Mouse (Mus musculus) kidney, adult 2 months (tissue): ENCODE data around the gene Tigd4. TPM values are rescaled to one million over a fixed set of nuclear protein-coding genes. Genes with fewer than 3 reads are reported as not detected.

Source experiments
- DNase-seq: peaks from one replicate; pipeline ENCODE4 v3.0.0; 2021
- H3K27ac ChIP-seq: fragments of 200-500 bp; 2 replicates; pipeline ENCODE4 v1.5.1; 2012; ENCODE audit warnings: low read depth, low read length, control low read depth, inconsistent platforms; ENCODE audit not compliant: insufficient read depth
- H3K27me3 ChIP-seq: fragments of 200-500 bp; replicated peaks from 2 replicates; pipeline ENCODE4 v1.6.1; 2012; ENCODE audit warnings: mild to moderate bottlenecking, moderate library complexity, low read length, inconsistent platforms; ENCODE audit not compliant: control insufficient read depth, insufficient read depth
- H3K36me3 ChIP-seq: fragments of 200-500 bp; 2 replicates; pipeline ENCODE4 v1.6.1; 2012; ENCODE audit warnings: mild to moderate bottlenecking, moderate library complexity, low read length, inconsistent platforms; ENCODE audit not compliant: control insufficient read depth, insufficient read depth
- H3K4me1 ChIP-seq: fragments of 200-500 bp; 2 replicates; pipeline ENCODE4 v1.6.1; 2011; ENCODE audit warnings: low read length; ENCODE audit not compliant: control insufficient read depth, insufficient read depth
- H3K4me3 ChIP-seq: fragments of 200-500 bp; 2 replicates; pipeline ENCODE4 v1.5.1; 2011; ENCODE audit warnings: mild to moderate bottlenecking, low read depth, low read length, control low read depth; ENCODE audit not compliant: insufficient read depth
- CTCF ChIP-seq: fragments of 200-500 bp; conservative IDR thresholded peaks from 2 replicates; pipeline ENCODE4 v1.5.1; 2011; ENCODE audit warnings: low read depth, mild to moderate bottlenecking, control low read depth, low read length, moderate library complexity, mixed read lengths; ENCODE audit not compliant: insufficient read depth, insufficient read length
- POLR2A ChIP-seq: fragments of 200-500 bp; IDR thresholded peaks from one replicate; pipeline ENCODE4 v1.6.1; 2011; ENCODE audit warnings: low read depth, low read length, control low read depth
- WGBS: fragments of 180-500 bp; shearing (Covaris S2); methylation state at CpG from one replicate; pipeline ENCODE4 v1.1.7; 2018; 5-methylcytosine and 5-hydroxymethylcytosine counted together
- polyA plus RNA-seq: library from polyadenylated mRNA; depleted of rRNA; stranded (reverse); fragments of >200 nt; gene quantifications from 2 replicates; pipeline ENCODE4 v1.2.3, GENCODE M21; 2012

Gene Tigd4
- polyA plus RNA-seq, 1 experiment, result not detected

DNA sequence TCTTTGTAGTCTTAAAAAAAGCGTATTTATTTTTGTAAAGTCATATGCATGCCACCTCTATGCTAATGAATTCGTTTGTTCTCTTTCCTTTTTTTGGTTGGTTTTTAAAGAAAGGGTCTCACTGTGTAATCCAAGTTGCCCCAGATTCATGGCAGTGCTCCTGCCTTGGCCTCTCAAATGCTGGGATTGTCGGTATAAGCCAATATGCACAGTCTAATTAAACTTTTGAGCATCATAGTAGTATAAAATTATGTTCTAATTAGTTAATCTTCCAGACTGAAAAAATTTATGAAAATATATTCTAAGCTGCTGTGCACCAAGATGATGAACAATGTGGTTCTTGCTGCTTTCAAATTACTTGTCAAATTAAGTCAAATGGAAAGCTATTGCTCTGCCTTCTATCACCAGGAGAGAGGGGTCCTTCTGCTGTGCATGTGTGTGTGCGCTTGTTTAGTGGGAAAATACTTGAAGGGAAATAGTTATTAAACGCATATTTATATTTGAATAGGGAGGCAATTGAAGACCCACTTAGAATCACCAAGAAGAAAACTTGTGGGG is 2.4 kb downstream of the Tigd4 start:
- Histone ChIP-seq H3K27me3 (0 out of 2 replicates have a peak, but pooled peaks cover 2% of the 10 kb centered on the region), H3K27ac (no peak overlapping the region), H3K4me1 (peaks cover 4% of the 10 kb centered on the region; the same call in 1 of the 2 replicates), H3K4me3 (no peak overlapping the region), H3K36me3 (no peaks in the 10 kb centered on the region)
- TF ChIP-seq POLR2A (no peak), CTCF (no peak)
- WGBS, result 57% methylated on average over 5 of the region's 5 CpGs
- no peak for DNase-seq

DNA sequence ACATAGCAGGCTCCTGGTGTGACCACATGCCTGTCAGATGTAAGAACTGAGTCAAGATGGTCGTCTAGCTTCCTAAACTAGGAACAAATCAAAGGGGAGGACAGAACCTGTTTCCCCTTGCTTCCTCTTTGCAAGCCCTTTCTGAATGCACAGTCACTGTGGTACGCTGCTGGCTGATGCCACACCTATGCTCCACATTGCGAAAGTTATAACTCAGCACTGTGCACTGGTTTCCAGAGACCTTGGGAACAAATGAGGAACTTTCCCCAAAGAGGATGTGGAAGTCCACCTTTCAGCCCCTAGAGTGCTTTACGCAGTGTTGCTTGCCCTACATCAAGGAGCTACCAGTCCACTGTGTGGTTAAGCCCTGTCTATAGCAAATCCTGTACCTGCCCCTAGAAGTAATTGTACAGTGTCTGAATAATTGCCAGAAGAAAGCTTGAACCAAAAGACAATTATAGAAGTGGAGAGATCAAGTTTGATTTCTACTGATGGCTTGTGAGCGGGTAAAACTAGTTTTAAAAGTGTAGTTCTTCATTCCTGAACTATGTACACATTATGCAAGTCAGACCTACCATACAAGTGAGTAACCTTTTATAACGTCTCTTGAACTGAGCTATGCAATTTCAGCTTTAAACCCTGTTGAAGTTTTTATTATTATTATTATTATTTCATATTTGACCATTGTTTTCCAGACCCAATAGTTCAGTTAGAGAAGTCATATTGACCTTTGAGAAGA is 4.8 kb downstream of the Tigd4 start:
- 86% methylated on average over 6 of the region's 6 CpGs for WGBS
- TF ChIP-seq POLR2A (no peak), CTCF (no peak)
- H3K36me3 ChIP-seq, result no peaks in the 10 kb centered on the region
- DNase-seq, result no peak
- H3K27ac ChIP-seq, result no peak overlapping the region
- peaks cover 4% of the 10 kb centered on the region; the same call in 1 of the 2 replicates for H3K4me1 ChIP-seq
- 0 out of 2 replicates have a peak, but pooled peaks cover 2% of the 10 kb centered on the region for H3K27me3 ChIP-seq
- H3K4me3 ChIP-seq, result no peak overlapping the region

DNA sequence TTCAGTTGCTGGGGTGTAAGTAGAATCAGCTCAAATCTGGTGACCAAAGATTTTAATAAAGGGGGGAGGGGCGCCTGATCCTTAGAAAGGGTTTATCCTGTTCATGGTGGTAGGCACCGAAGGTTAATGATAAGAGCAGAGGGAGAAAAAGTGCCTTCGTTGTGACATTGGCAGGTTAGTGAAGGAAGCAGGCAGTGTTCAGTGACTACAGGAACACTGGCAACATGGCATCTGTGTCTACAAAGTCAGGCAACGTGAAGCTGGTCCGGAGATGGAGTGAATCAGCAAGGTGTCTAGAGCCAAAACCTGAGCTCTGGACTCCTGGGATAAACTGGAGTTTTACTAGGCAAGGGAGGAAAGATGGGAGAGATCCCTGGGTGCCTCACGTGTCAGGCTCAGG is 5.4 kb downstream of the Tigd4 start:
- no peaks in the 10 kb centered on the region for H3K36me3 ChIP-seq
- H3K27ac ChIP-seq, result no peak overlapping the region
- H3K27me3 ChIP-seq, result 0 out of 2 replicates have a peak, but pooled peaks cover 2% of the 10 kb centered on the region
- peaks cover 4% of the 10 kb centered on the region; the same call in 1 of the 2 replicates for H3K4me1 ChIP-seq
- no peak for DNase-seq
- TF ChIP-seq POLR2A (no peak), CTCF (no peak)
- WGBS, result 90% methylated on average over 6 of the region's 6 CpGs
- no peak overlapping the region for H3K4me3 ChIP-seq

DNA sequence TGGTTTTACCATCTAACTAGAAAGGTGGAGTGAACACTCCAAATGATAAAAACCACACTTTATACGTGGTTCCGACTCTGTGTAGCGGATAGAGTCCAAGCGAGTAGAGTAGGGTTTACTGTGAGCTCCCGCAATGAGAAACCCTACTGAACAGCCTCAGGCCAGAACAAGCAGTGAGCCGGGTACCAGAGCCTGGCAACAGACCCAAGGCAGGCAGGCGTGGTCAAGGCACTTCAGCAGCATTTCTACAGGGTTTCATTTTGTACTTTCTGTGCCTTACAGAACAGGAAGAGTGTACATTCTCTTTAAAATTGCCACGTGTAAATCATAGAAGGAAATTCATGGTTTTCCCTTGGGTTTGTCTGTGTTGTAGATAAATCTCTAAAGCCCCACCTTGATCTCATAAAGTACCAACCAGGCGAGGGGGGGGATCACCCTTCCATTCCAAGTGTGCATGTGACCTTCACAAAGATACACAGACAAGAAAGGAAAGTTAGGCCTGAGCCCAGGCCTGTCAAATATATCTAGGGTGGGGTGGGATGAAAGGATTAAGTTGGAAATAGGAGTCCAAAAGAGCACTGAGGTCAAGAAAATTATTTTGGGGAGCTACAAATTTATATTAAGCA is 8.6 kb downstream of the Tigd4 start:
- peak; percentile 35 for DNase-seq
- TF ChIP-seq CTCF (no peak), POLR2A (no peak)
- no peaks in the 10 kb centered on the region for H3K4me1 ChIP-seq
- H3K27me3 ChIP-seq, result no peaks in the 10 kb centered on the region
- H3K27ac ChIP-seq, result no peak overlapping the region
- H3K36me3 ChIP-seq, result no peaks in the 10 kb centered on the region
- no peak overlapping the region for H3K4me3 ChIP-seq
- 59% methylated on average over 9 of the region's 9 CpGs for WGBS

DNA sequence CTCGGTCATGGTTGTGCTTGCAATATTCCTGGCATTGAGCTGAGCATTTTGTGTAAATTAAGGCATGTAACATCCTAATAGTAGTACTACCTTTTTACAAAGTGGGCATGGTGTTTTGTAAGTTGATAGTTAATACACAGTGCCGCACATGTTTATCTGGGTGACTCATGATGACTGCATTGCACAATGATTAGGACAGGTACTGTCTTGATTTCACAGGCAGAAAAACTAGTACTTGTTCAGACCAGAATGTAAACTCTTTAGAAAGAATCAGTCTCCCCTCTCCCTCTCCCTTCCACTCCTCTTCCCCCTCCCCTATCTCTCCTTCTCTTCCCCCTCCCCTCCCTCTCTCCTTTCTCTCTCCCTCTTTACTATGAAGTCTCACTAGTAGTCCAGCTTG is 9.4 kb downstream of the Tigd4 start:
- TF ChIP-seq POLR2A (no peak), CTCF (no peak)
- Histone ChIP-seq H3K36me3 (no peaks in the 10 kb centered on the region), H3K4me1 (no peaks in the 10 kb centered on the region), H3K27ac (no peak overlapping the region), H3K4me3 (no peak overlapping the region), H3K27me3 (no peaks in the 10 kb centered on the region)
- DNase-seq, result no peak
- WGBS, result 93% methylated on average over 2 of the region's 2 CpGs

DNA sequence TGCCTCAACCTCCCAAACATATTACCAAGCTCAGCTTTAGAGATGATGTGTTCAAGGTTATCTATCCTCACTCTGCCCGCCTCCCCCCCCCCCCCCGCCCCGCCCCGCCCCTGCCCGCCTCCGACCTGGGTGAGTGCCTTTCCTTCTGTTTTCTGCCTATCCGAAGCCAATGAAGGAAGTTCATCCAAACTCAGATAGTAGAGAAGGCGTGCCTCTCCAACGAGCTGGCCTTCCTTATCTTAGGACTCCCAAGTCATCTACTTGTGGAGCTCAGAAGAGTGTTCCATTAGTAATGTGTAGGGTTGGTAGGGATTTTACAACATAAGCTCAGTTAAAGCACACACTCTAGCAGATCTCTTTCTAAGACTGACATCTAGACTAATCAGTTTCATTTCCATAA is 9.8 kb downstream of the Tigd4 start:
- no peak for DNase-seq
- Histone ChIP-seq H3K4me3 (no peak overlapping the region), H3K36me3 (no peaks in the 10 kb centered on the region), H3K27me3 (no peaks in the 10 kb centered on the region), H3K4me1 (no peaks in the 10 kb centered on the region), H3K27ac (no peak overlapping the region)
- 80% methylated on average over 8 of the region's 9 CpGs for WGBS
- TF ChIP-seq POLR2A, result no peak
- no peak for TF ChIP-seq CTCF

DNA sequence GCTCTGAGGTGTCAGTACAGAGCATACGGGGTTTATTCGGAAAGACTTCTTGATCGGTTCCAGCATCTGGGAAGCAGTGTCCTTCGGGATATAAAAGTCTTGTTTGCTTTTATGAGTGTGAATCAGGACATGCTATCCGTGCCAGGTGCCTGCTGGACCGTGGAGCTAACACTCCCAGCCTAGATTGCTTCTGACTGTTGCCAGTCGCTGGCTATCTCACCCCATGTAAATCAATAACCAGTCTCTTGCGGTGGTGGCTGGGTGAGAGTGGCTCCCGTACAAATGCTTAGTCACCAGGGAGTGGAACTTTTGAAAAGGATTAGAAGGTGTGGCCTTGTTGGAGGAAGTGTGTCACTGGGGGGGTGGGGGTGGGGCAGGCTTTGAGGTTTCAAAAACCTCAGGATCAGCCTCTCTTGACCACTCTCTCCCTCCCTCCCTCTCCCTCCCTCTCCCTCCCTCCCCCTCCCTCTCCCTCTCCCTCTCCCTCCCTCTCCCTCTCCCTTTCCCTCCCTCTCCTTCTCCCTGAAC is 16.9 kb downstream of the Tigd4 start:
- no peak overlapping the region for H3K4me3 ChIP-seq
- DNase-seq, result peak; percentile 92
- WGBS, result 31% methylated on average over 9 of the region's 9 CpGs
- H3K27ac ChIP-seq, result no peak overlapping the region
- no peaks in the 10 kb centered on the region for H3K27me3 ChIP-seq
- no peaks in the 10 kb centered on the region for H3K36me3 ChIP-seq
- no peak for TF ChIP-seq CTCF
- TF ChIP-seq POLR2A, result no peak
- no peaks in the 10 kb centered on the region; the same call in 1 of the 2 replicates for H3K4me1 ChIP-seq
